Mouse (Mus musculus): Measurements from ENCODE around the gene Trpm7.

- no peak for TF ChIP-seq CTCF (IDR thresholded peaks at IDR 0.05; ENCODE audit: borderline replicate concordance, extremely low read depth, insufficient read depth, insufficient read length)
- TF ChIP-seq POLR2A (IDR thresholded peaks at IDR 0.05; ENCODE audit: borderline replicate concordance, extremely low read depth, insufficient read depth, insufficient read length, poor library complexity, severe bottlenecking) = no peak
These were observed 18.2 kb upstream of the Trpm7 start for GRCm38 (mm10) chr2:126894245-126894644.

Measured in brain, embryonic 14.5 days (tissue).